Mouse (Mus musculus) liver, embryonic 14.5 days (tissue): Measurements from ENCODE around the gene Kif7.

ENCODE experiments used
- CTCF ChIP-seq: IDR thresholded peaks from 2 replicates; pipeline ENCODE4 v1.5.1; 2016; ENCODE audit warnings: antibody characterized with exemption, low read depth, control low read depth
- EP300 ChIP-seq: IDR thresholded peaks from 2 replicates; pipeline ENCODE4 v1.6.1; 2016; ENCODE audit warnings: antibody characterized with exemption, low read depth

DNA sequence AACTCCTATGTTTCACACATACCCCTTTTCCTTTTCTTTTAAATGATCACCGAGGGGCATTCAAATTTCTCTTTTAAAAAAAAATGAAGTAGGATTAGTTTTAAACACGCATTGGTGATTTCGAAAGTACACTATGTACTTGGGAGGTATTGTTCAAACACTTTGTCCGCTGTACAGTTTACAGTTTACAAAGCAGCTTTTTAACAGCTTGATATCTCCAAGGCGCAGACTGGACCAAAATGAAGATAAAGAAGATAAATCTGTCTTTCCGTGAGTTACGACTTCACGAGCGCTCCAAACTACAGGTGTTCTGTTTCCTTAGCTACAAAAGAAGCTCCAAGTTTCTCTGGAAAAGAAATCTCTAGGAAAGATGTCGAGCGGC, 26.7 kb upstream of the Kif7 start:
- no peak; the same call in 1 of the 2 replicates for TF ChIP-seq EP300
- no peak for TF ChIP-seq CTCF
